Comparison of ENCODE assay signal across 22 mouse cellular contexts in genomic region chr17:43050619-43051018, GRCm38 (mm10).
"Had no signal": no experiment of that assay in that cellular context is flagged by ENCODE, and none has a peak within 500 bp of the region (broad histone marks: within the 10 kb centered on the region; RNA-seq: fewer than 3 reads in every experiment).

No protein-coding gene starts in this region.

- DNase-seq: heart, postnatal 10 days; heart, postnatal 14 days; heart, postnatal 36 days; heart, postnatal 4 days; kidney, adult 11 months; kidney, adult 18-20 months; kidney, adult 2 months; kidney, adult 8-10 months; kidney, adult 9 months; kidney, postnatal 10 days; kidney, postnatal 14 days; kidney, postnatal 25 days; kidney, postnatal 36 days; kidney, postnatal 4 days; layer of hippocampus, adult 9-11 months; layer of hippocampus, postnatal 36 days had no signal

- ATAC-seq: hindbrain, embryonic 16.5 days; hindbrain, postnatal 0 days; inflammation-experienced regulatory T-cells, adult 6 months; intestine, embryonic 15.5 days; intestine, embryonic 16.5 days; intestine, postnatal 0 days had no signal
